Mouse (Mus musculus): Measurements from ENCODE around the gene Rin3.

GRCm38 (mm10) chr12:102282763-102283482 lies at the start of gene Rin3:
- no peak; the same call in 1 of the 2 replicates for TF ChIP-seq CTCF (IDR thresholded peaks at IDR 0.05; ENCODE audit: low read depth)
- no peak for TF ChIP-seq EP300 (IDR thresholded peaks at IDR 0.05; ENCODE audit: low read depth)
